Mouse (Mus musculus): Measurements from ENCODE around the gene Abcb9. TPM values are rescaled to one million over a fixed set of nuclear protein-coding genes. Genes with fewer than 3 reads are reported as not detected.

Abcb9 gene
- polyA plus RNA-seq, 2 experiments = 2.6 to 3.1 TPM

DNA sequence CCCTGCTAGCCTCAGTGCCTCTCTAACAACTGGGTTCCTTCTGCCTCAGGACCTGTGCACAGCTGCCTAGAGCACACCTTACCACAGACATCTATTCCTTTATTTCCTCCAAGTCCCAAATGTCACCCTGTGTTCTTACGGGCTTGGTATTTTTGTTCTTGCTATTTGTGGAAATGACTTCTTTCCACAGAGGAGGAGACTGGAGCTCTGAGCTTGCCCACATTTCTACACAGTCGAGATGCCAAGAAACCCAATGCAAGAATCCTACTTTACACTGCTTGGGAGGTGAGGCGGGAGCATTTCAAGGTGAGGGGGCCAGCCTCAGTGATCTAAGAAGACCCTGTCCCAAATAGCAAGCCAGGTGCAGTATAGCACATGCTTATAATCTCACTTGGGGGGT is 10.1 kb downstream of the Abcb9 start:
- no peaks in the 10 kb centered on the region for H3K9me3 ChIP-seq (ENCODE audit: control insufficient read depth, low read length)
- no peak for DNase-seq (ENCODE audit: low read depth in 3 of 3, low spot score in 3 of 3)
- no peak for TF ChIP-seq EP300 (IDR thresholded peaks at IDR 0.05; ENCODE audit: low read depth)
- TF ChIP-seq CTCF (IDR thresholded peaks at IDR 0.05; ENCODE audit: low read depth) = no peak

GRCm38 (mm10) chr5:124084588-124085173 is 10.9 kb downstream of the Abcb9 start:
- Histone ChIP-seq H3K4me2 (ENCODE audit: low read depth) (no peak overlapping the region), H3K27me3 (ENCODE audit: control insufficient read depth, insufficient read depth, low read length) (no peaks in the 10 kb centered on the region), H3K9me3 (ENCODE audit: control insufficient read depth, low read length) (no peaks in the 10 kb centered on the region), H3K4me3 (ENCODE audit: insufficient read depth in 1 of 2, low read depth in 2 of 2, low read length in 2 of 2) (no peak overlapping the region), H3K36me3 (replicated peaks; ENCODE audit: control insufficient read depth, insufficient read depth, low read depth) (no peaks in the 10 kb centered on the region; the same call in 1 of the 2 replicates), H3K4me1 (replicated peaks; ENCODE audit: control insufficient read depth in 2 of 2, insufficient read depth in 2 of 2, low read length in 1 of 2) (0 out of 4 replicates have a peak, but pooled peaks cover 0 to 4% of the 10 kb centered on the region in 2 experiments), H3K27ac (no peak overlapping the region), H3K9ac (replicated peaks) (no peak overlapping the region)
- peak; percentile 62; the same call in 1 of the 2 replicates for ATAC-seq (ENCODE audit: insufficient read depth)
- DNase-seq (ENCODE audit: low read depth in 3 of 3, low spot score in 3 of 3) = peak; percentile 60 to 73 (median 65)
- WGBS (ENCODE audit: insufficient replicate concordance) = 37% methylated on average over 11 of the region's 11 CpGs
- peak; percentile 100 for TF ChIP-seq CTCF (IDR thresholded peaks at IDR 0.05; ENCODE audit: low read depth)
- TF ChIP-seq EP300 (IDR thresholded peaks at IDR 0.05; ENCODE audit: low read depth) = peak; percentile 14; the same call in 1 of the 2 replicates

More for the DNA sequence above, 10.1 kb downstream of the Abcb9 start:
- Histone ChIP-seq H3K4me2 (ENCODE audit: low read depth) (no peak overlapping the region), H3K9ac (replicated peaks) (no peak overlapping the region), H3K27me3 (ENCODE audit: control insufficient read depth, insufficient read depth, low read length) (no peaks in the 10 kb centered on the region), H3K36me3 (replicated peaks; ENCODE audit: control insufficient read depth, insufficient read depth, low read depth) (no peaks in the 10 kb centered on the region; the same call in 1 of the 2 replicates), H3K4me1 (replicated peaks; ENCODE audit: control insufficient read depth in 2 of 2, insufficient read depth in 2 of 2, low read length in 1 of 2) (0 out of 4 replicates have a peak, but pooled peaks cover 0 to 1% of the 10 kb centered on the region in 2 experiments), H3K27ac (no peak overlapping the region), H3K4me3 (ENCODE audit: insufficient read depth in 1 of 2, low read depth in 2 of 2, low read length in 2 of 2) (no peak overlapping the region)
- no peak for ATAC-seq (ENCODE audit: insufficient read depth)
- WGBS (ENCODE audit: insufficient replicate concordance) = 58% methylated on average over 3 of the region's 3 CpGs

DNA sequence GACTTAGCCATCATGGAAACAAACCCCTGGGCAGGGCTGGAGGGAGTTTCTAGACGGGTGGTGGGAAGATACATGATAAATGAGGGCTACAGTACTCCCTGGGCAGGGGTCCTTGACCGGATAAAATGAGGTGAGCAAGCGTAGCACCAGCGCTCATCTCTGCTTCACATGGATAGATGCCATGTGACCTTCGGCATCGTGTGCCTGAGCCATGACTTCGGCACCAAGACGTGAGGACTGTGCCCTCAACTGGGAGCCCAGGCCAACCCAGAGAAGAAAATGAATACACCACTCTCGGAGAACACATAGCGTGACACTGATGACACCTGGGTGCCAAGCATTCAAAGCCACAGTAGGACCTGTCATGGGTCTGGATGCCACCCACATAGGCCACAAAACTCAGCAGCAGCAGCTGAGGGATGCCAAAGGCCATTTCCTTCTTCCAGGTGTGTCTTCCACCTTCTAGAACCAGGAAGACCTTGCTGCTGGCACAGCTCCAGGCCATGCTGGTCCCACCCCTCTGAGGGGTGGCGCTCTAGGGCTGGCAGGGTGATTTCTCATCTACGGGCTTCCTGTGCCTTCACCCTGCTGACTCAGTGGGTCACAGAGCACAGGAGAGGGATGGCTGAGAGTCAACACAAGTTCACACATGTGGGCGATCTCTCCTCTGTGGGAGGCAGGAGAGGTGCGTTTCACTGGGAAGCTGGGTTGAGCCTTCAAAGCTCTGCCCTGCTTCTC is 11.6 kb downstream of the Abcb9 start:
- Histone ChIP-seq H3K36me3 (replicated peaks; ENCODE audit: control insufficient read depth, insufficient read depth, low read depth) (no peaks in the 10 kb centered on the region), H3K27ac (no peak overlapping the region), H3K4me1 (replicated peaks; ENCODE audit: control insufficient read depth in 2 of 2, insufficient read depth in 2 of 2, low read length in 1 of 2) (0 out of 4 replicates have a peak, but pooled peaks cover 0 to 4% of the 10 kb centered on the region in 2 experiments), H3K4me3 (ENCODE audit: insufficient read depth in 1 of 2, low read depth in 2 of 2, low read length in 2 of 2) (no peak overlapping the region), H3K27me3 (ENCODE audit: control insufficient read depth, insufficient read depth, low read length) (no peaks in the 10 kb centered on the region), H3K9ac (replicated peaks) (no peak overlapping the region), H3K9me3 (ENCODE audit: control insufficient read depth, low read length) (no peaks in the 10 kb centered on the region), H3K4me2 (ENCODE audit: low read depth) (no peak overlapping the region)
- 73% methylated on average over 14 of the region's 14 CpGs for WGBS (ENCODE audit: insufficient replicate concordance)
- DNase-seq (ENCODE audit: low read depth in 3 of 3, low spot score in 3 of 3) (no peak), ATAC-seq (ENCODE audit: insufficient read depth) (no peak)
- TF ChIP-seq EP300 (IDR thresholded peaks at IDR 0.05; ENCODE audit: low read depth) (no peak), CTCF (IDR thresholded peaks at IDR 0.05; ENCODE audit: low read depth) (no peak)

- Histone ChIP-seq H3K27ac (no peak overlapping the region), H3K27me3 (ENCODE audit: control insufficient read depth, insufficient read depth, low read length) (no peaks in the 10 kb centered on the region), H3K9me3 (ENCODE audit: control insufficient read depth, low read length) (no peaks in the 10 kb centered on the region), H3K4me3 (ENCODE audit: insufficient read depth in 1 of 2, low read depth in 2 of 2, low read length in 2 of 2) (no peak overlapping the region), H3K4me2 (ENCODE audit: low read depth) (no peak overlapping the region), H3K36me3 (replicated peaks; ENCODE audit: control insufficient read depth, insufficient read depth, low read depth) (no peaks in the 10 kb centered on the region), H3K9ac (replicated peaks) (no peak overlapping the region), H3K4me1 (replicated peaks; ENCODE audit: control insufficient read depth in 2 of 2, insufficient read depth in 2 of 2, low read length in 1 of 2) (0 out of 4 replicates have a peak, but pooled peaks cover 0 to 4% of the 10 kb centered on the region in 2 experiments)
- ATAC-seq (ENCODE audit: insufficient read depth) (no peak), DNase-seq (ENCODE audit: low read depth in 3 of 3, low spot score in 3 of 3) (no peak)
- 0 out of 2 replicates have a peak, but pooled peaks have one; percentile 10 for TF ChIP-seq CTCF (IDR thresholded peaks at IDR 0.05; ENCODE audit: low read depth)
- no peak for TF ChIP-seq EP300 (IDR thresholded peaks at IDR 0.05; ENCODE audit: low read depth)
- WGBS (ENCODE audit: insufficient replicate concordance) = 75% methylated on average over 17 of the region's 17 CpGs
These were observed 12.5 kb downstream of the Abcb9 start for GRCm38 (mm10) chr5:124082941-124083688.
